In genomic region chr5:148792736-148793440, GRCm38 (mm10) we compare ENCODE assay signal across 9 mouse cellular contexts.
A peak's percentile ranks its signal among the peaks of the same experiment; 100 is the strongest.
DNase-seq lines count a peak whose midpoint lies in the region; ATAC-seq lines count a peak whose summit lies in the region.
"Had no signal": no experiment of that assay in that cellular context is flagged by ENCODE, and none has a peak within 500 bp of the region (broad histone marks: within the 10 kb centered on the region; RNA-seq: fewer than 3 reads in every experiment).

No protein-coding gene starts in this region.

- no peak overlapping the region for H3K27ac ChIP-seq in forebrain, embryonic 14.5 days (ENCODE audit: low read depth, low read length)
- no peak overlapping the region for H3K27ac ChIP-seq in hindbrain, embryonic 15.5 days (replicated peaks)
- H3K27ac ChIP-seq in midbrain, embryonic 10.5 days (replicated peaks) = 0 out of 2 replicates have a peak overlapping the region, but pooled peaks have one; percentile 38
- H3K27ac ChIP-seq: liver, embryonic 15.5 days had no signal

- H3K36me3 ChIP-seq in forebrain, embryonic 14.5 days (ENCODE audit: control insufficient read depth, insufficient read depth, low read length) = no peaks in the 10 kb centered on the region
- no peaks in the 10 kb centered on the region for H3K36me3 ChIP-seq in hindbrain, embryonic 15.5 days
- no peaks in the 10 kb centered on the region for H3K36me3 ChIP-seq in midbrain, embryonic 10.5 days
- H3K36me3 ChIP-seq: liver, embryonic 15.5 days had no signal

- no peaks in the 10 kb centered on the region; the same call in 1 of the 2 replicates for H3K27me3 ChIP-seq in forebrain, embryonic 14.5 days (replicated peaks; ENCODE audit: control insufficient read depth, insufficient read depth, low read length)
- H3K27me3 ChIP-seq in hindbrain, embryonic 15.5 days = no peaks in the 10 kb centered on the region
- H3K27me3 ChIP-seq in midbrain, embryonic 10.5 days (ENCODE audit: low read depth, poor library complexity, severe bottlenecking) = peaks cover 22% of the 10 kb centered on the region

- H3K4me2 ChIP-seq in forebrain, embryonic 14.5 days (ENCODE audit: low read length) = no peak overlapping the region
- peak overlapping the region; percentile 16; the same call in 1 of the 2 replicates for H3K4me2 ChIP-seq in hindbrain, embryonic 15.5 days
- H3K4me2 ChIP-seq: liver, embryonic 15.5 days had no signal

- no peak for ATAC-seq in forebrain, embryonic 14.5 days
- ATAC-seq in hindbrain, embryonic 15.5 days (ENCODE audit: low FRiP score, low read depth) = no peak

- H3K9me3 ChIP-seq in forebrain, embryonic 14.5 days (replicated peaks; ENCODE audit: control insufficient read depth, low read length) = no peaks in the 10 kb centered on the region
- H3K9me3 ChIP-seq in hindbrain, embryonic 15.5 days = no peaks in the 10 kb centered on the region
- no peaks in the 10 kb centered on the region for H3K9me3 ChIP-seq in midbrain, embryonic 10.5 days (replicated peaks)
- H3K9me3 ChIP-seq: liver, embryonic 15.5 days had no signal

- H3K9ac ChIP-seq in forebrain, embryonic 14.5 days (ENCODE audit: low read length) = no peak overlapping the region
- no peak overlapping the region for H3K9ac ChIP-seq in hindbrain, embryonic 15.5 days
- H3K9ac ChIP-seq: liver, embryonic 15.5 days had no signal

- H3K4me3 ChIP-seq in forebrain, embryonic 14.5 days (ENCODE audit: low read depth, low read length) = no peak overlapping the region
- no peak overlapping the region for H3K4me3 ChIP-seq in hindbrain, embryonic 15.5 days
- peak overlapping the region; percentile 36 for H3K4me3 ChIP-seq in midbrain, embryonic 10.5 days
- H3K4me3 ChIP-seq: liver, embryonic 15.5 days had no signal

- H3K4me1 ChIP-seq in forebrain, embryonic 14.5 days (ENCODE audit: control insufficient read depth, insufficient read depth, low read length) = peaks cover 5% of the 10 kb centered on the region; the same call in 1 of the 2 replicates
- H3K4me1 ChIP-seq in hindbrain, embryonic 15.5 days (replicated peaks) = peaks cover 16% of the 10 kb centered on the region; the same call in 1 of the 2 replicates
- peaks cover 20% of the 10 kb centered on the region for H3K4me1 ChIP-seq in midbrain, embryonic 10.5 days

- peak; percentile 91 for DNase-seq in NIH3T3 (ENCODE audit: low read depth)
- peak; percentile 55 for DNase-seq in c-Kit-positive CD71-positive TER-119-negative erythroid progenitor cells, embryonic 14.5 days (ENCODE audit: low read depth)
- peak; percentile 89 for DNase-seq in forebrain, embryonic 14.5 days (ENCODE audit: low spot score)
- DNase-seq in left cerebral cortex, adult 11 months (ENCODE audit: low spot score) = peak; percentile 59
- peak; percentile 83 for DNase-seq in midbrain, embryonic 10.5 days (ENCODE audit: low spot score)
- DNase-seq in right cerebral cortex, postnatal 36 days (ENCODE audit: low spot score in 2 of 2) = peak; percentile 62 to 67
- DNase-seq in urinary bladder, postnatal 36 days (ENCODE audit: low spot score in 2 of 2) = peak; percentile 82 to 87

- WGBS in forebrain, embryonic 14.5 days = 13% methylated on average over 14 of the region's 14 CpGs
- WGBS in hindbrain, embryonic 15.5 days = 10% methylated on average over 14 of the region's 14 CpGs
- 13% methylated on average over 14 of the region's 14 CpGs for WGBS in midbrain, embryonic 10.5 days
